Mouse (Mus musculus): ENCODE results near the gene Fcf1.
A peak's percentile ranks its signal among the peaks of the same experiment; 100 is the strongest.

The Fcf1 gene

GRCm38 (mm10) chr12:84970428-84971096, at the start of gene Fcf1, which contains the start of gene Arel1:
Gene Fcf1, plus strand, starts transcription at chr12:84970897.
Gene Arel1, minus strand, starts transcription at chr12:84970900.
- peak; percentile 96 for DNase-seq

- peak; percentile 20 for DNase-seq
Observed at GRCm38 (mm10) chr12:84921881-84922419, 48.7 kb upstream of the Fcf1 start.

GRCm38 (mm10) chr12:84924324-84924723, 46.4 kb upstream of the Fcf1 start:
- DNase-seq: no peak

- no peak for DNase-seq
Observed at GRCm38 (mm10) chr12:84926542-84926941, 44.2 kb upstream of the Fcf1 start.

GRCm38 (mm10) chr12:84932210-84932609, 38.5 kb upstream of the Fcf1 start:
- DNase-seq: no peak

GRCm38 (mm10) chr12:84935343-84935742, 35.4 kb upstream of the Fcf1 start:
- DNase-seq: no peak

GRCm38 (mm10) chr12:84939117-84939516, 31.6 kb upstream of the Fcf1 start:
- DNase-seq: no peak

- no peak for DNase-seq
Observed at GRCm38 (mm10) chr12:84940343-84940742, 30.4 kb upstream of the Fcf1 start.

GRCm38 (mm10) chr12:84941717-84942116, 29.0 kb upstream of the Fcf1 start:
- no peak for DNase-seq

GRCm38 (mm10) chr12:84943006-84943952, 27.4 kb upstream of the Fcf1 start:
- DNase-seq: no peak

GRCm38 (mm10) chr12:84944150-84944812, 26.4 kb upstream of the Fcf1 start:
- no peak for DNase-seq

GRCm38 (mm10) chr12:84944813-84945553, 25.7 kb upstream of the Fcf1 start:
- DNase-seq: no peak

- no peak for DNase-seq
Observed at GRCm38 (mm10) chr12:84947894-84948583, 22.7 kb upstream of the Fcf1 start.

GRCm38 (mm10) chr12:84948584-84949285, 22.0 kb upstream of the Fcf1 start:
- DNase-seq: no peak

- no peak for DNase-seq
Observed at GRCm38 (mm10) chr12:84950763-84951162, 19.9 kb upstream of the Fcf1 start.

- no peak for DNase-seq
Observed at GRCm38 (mm10) chr12:84951531-84951930, 19.2 kb upstream of the Fcf1 start.

GRCm38 (mm10) chr12:84952351-84952750, 18.3 kb upstream of the Fcf1 start:
- no peak for DNase-seq

- DNase-seq: no peak
Observed at GRCm38 (mm10) chr12:84956317-84956716, 14.4 kb upstream of the Fcf1 start.

- no peak for DNase-seq
Observed at GRCm38 (mm10) chr12:84958794-84959356, 11.8 kb upstream of the Fcf1 start.

GRCm38 (mm10) chr12:84962606-84963005, 8.1 kb upstream of the Fcf1 start:
- no peak for DNase-seq

All from retina, postnatal 1 day (tissue).